Mouse (Mus musculus) cerebellum, adult 8-10 months (tissue): ENCODE data around the gene Epha4.
A peak's percentile ranks its signal among the peaks of the same experiment; 100 is the strongest.

ENCODE experiments used
- DNase-seq: peaks from one replicate; pipeline ENCODE4 v3.0.0; 2022

Gene Epha4

DNA sequence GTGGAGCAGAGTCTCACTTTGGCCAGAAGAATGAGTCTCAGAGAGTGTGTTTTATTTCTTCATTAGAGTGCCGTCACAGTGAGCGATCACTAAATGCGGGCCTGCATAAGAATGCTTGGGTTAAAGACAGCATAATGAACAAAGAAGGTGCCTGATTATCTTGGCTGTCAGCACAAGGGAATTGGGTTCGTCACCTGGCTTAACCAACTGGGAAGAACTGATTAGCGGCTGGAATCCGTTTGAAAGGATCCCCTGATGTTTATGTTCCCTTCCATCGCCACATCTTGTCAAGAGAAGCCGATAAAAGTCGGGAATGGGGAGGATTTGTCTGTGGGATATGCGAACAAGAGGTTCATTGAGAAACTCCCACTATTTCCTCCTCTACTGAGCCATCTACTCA, 74.4 kb downstream of the Epha4 start:
- DNase-seq, result no peak

DNA sequence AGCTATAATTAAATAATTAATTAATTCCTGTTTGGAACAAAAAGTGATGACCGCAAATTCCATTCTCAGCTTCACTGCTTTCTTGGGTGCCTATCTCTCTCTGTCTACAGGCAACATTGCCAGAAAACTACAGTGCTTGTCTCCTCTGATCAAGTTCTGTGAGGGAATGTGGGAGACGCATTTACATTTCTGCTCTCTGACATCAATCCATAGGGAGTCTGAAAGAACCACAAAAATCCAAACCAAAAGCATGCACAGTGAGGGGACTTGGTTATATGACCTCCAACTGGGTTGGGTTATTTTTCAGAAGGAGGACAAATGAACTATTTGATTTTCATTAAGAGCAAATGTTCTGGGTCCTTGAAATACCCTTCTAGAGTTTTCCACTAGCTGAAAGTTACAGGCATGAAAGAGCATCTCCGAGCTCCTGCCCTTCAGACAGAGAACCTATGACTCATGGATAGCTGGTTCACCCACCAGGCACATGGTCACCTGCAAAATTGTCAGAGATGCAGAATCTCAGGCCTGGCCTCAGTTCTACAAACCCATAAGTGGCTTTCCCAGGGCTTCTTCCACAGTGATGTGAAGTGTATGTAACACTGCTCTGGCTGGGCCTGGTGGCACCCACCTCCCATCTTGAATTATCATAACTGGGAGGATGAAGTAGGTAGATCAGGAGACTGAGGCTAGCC, 75.4 kb downstream of the Epha4 start:
- no peak for DNase-seq

DNA sequence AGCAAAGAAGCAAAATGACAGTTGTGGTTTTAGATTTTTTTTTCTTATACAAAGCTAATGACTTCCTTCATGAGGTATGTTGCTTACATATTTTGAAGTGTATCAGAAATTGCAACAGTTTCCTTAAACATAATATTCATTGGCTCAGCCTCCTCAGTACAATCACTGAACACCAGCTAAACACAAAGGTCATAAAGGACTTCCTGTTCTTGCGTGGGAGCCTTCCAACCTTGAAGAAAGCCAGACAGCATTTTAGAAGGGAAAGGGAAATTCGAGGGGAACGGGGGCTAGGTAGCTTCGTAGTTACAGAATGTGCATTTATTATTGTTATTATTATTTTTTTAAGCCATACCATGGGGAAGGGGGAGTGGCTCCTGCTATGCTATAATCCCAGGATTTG, 76.2 kb downstream of the Epha4 start:
- no peak for DNase-seq

DNA sequence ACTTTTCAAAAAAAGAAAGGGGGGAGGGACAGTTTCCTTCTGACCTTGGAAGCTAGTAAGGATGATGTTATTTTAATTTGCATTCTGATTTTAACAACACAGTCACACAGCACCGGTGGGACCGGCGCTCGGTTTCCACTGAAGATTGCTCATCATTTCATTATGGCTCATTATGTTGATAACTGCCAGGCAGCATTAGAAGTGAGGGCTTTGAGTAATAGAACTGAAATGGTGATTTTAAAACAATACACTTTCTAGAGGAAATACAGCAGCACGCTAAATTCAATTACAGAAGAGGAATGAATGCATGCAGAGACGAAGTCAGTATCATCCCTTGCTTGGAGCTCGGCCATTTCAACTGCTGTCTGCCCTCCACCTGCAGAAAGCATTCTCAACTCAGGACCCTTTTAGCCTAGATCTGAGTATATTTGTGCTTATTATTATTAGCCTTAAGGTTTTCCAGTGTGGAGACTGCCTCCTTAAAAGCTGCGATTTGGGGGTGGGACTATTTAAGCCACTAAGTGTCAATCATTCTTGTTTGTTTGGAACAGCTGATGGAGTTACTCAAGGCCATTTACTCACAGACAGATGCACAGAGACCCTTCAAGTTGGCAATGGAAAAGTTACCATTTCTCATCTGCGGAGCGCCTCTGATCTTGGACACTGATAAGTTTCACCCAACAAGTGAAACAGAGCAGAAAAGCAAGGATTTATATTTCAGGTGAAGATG, 76.8 kb downstream of the Epha4 start:
- no peak for DNase-seq

DNA sequence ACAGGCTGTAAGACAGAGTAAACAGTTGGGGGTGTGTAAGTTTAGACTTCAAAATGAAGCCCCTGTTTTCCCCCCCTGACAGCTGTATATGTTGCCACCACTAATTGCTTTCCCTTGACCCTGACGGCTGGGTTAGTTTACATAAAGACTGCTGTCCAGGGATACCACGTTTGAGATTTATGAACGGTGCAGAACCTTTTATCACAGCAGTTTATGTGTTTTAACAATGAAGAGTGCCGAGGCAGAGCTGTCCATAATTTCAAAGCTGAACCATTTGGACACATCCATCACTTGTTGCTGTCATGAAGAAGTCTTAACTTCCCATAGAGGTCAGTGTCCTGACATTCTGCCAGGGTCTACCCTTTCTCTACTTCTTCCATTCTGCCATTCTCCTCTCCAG, 79.8 kb downstream of the Epha4 start:
- DNase-seq, result no peak

DNA sequence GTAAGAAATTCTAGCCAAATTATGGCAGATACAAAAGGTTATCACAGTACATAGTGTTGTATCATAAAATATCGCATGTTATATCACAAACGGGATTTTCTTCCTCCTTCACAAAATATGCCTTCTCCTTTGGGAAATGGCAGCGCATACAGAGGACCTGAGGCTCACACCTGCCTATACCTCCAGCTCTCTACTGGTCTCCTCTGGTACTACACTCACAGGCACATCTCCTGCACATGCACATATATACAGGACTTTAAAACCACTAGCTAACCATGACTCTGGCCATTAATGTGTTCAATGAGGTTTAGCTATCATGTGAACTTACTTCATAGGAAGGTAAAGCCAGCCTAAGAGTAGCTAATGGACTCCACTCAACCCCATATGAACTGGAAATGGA, 81.7 kb downstream of the Epha4 start:
- DNase-seq, result no peak

DNA sequence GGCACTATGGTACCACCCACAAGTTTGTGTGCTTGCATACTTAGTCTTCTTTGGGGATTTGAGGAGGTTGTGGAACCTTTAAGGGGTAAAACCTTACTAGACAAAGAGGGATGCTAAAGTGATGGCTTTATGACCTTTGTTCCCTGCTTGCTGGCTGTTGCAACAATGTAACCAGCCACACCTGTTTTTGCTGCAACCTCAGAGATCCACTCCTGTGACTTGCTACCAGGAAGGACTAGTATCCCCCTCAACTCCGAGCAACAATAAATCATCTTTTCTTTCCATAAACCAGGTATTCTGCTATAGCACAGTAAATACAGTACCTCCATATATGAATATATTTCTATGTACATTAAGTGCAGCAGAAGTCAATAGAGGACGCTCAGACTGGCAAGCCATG, 82.4 kb downstream of the Epha4 start:
- DNase-seq, result no peak

DNA sequence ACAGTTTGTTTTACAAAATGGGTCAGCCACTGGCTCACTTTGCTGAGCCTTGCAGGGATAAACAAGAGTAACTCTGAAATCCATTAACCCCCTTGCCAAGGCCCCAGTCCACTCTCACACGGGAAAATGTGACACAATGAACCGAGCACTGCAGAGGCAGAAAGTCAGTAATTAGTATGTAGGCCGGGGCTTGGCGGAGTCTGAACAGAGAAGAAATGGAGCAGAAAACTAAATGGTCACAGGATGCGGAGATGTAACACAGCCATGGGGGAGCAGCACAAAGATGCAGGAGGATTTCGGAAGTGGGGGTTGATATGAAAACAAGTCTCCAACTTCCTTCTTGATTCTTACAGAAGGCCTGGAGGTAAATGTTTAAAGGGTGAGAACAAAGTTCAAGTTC, 85.7 kb downstream of the Epha4 start:
- DNase-seq, result peak; percentile 3

DNA sequence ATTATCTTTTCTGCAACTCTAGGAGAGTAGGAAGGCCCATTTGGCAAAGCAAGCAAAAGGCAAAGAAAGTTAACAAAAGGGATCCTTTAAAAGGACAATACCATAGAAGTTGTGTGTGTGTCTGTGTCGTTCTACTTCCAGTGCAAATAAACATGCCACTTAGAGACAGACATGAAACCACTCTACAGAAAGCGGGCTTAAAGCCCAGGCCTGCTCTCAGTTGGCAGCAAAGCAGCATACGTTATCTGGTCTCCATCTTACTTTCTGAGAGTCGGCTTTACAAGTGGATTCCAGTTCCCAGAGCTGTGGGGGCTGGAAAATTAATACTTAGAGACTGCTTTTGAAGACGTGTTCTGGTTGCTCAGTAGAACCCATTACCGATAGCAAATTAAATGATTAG, 87.9 kb downstream of the Epha4 start:
- no peak for DNase-seq

DNA sequence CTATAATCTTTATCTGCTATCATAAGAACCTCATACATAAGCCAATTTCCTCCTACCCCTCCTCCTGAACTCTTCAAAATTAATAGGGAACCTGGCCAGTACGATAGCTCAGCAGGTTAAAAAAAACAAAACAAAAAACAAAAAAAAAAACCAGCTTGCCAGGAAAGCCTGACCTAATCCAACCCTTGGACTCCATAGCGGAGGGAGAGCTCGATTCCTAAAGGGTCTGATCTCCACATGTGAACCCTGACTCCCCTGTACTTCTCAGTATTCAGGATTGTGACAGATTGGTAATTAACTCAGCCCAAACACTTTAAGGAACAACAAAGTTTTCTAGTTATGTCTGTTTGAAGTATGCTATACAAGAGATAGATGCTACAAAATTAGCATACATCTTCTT, 89.7 kb downstream of the Epha4 start:
- no peak for DNase-seq

DNA sequence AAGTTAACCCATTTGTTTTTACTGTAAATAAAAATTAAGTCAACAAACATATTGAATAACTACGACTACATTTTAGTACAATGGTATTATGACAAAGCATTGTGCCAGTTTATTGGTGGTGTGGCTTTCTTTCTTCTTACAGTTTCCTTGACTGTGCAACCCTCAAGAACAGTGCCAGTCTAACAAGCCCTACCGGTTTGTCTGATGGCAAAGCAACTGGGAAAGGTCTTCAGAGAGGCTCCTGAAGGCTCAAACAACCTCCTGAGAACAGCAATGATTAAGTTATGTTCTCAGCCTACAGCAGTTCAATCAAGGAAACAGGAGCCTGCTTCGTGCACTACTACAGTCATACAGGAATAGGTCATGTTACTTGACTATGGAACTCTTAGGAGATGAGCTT, 93.8 kb downstream of the Epha4 start:
- DNase-seq, result no peak

DNA sequence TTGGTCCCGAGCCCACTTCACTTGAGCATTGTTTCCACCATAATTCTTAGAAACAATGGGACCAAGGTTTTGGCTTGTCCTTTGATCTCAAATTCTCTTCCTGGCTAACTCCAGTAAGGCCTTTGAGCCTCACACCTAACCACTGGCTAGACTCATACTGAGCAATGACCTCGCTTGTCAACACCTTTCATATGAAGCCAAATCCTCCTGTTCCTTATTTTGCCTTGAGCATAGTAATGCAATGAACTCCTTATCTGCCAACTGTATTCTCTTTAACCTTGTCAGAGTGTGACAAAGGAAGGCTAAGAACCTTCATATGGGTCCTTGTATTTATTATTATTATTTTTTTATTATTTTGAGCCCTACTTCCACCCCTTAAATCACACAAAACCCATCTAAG, 94.5 kb downstream of the Epha4 start:
- DNase-seq, result no peak

DNA sequence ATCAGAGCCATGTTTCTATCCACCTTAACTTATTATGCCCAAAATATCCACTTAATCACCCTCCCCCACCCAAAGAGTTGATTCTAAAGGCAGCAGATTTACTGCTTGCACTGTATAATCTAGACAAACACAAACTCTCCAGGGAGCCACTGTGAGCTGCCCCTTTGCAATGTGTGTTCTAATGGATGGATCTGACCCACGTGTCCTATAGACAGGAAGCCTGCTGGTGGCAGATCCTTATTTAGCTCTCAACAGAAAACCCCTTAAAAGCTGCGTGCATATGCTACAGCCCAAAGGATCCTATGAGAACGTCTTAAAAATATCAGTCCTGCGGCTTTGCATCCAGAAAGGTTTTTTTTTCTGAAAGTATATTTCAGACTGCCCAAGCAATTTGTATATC, 98.0 kb downstream of the Epha4 start:
- no peak for DNase-seq

DNA sequence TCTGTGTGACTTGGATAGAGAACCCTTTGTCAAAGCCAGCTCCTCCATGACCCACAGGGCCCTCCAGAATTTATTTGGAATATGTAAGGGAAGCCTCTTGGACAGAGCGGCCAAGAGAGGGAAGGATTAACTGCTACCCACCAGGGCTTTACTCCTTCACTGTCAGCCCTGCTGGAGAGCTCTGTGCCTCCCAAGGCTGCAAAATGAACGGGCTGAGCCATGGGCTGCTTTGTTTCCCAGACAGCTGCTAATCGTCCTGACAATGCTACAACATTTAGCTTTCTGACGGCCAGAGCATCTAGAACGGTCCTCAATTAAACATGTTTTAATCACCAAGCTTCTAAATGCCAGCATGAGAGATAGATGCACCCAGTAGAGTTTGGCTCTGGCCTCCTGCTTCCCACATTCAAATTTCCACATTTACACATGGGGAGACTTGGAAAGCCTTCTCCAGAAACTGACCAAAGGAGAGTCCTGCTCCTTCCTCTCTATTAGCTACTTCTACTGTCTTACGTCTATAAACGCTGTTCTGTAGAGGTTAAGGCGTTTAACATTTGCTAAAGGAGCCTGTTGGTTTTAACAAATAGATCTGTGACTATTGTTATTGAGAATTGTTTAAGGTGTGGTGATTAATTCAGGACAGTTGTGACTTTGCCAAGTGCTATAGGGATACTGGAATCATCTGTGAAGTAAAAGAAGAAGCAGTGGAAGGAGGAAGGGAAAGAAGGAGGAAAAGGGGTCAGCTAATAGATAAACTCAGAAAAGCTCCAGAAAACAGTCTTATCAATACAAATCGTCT, 101.8 kb downstream of the Epha4 start:
- no peak for DNase-seq

DNA sequence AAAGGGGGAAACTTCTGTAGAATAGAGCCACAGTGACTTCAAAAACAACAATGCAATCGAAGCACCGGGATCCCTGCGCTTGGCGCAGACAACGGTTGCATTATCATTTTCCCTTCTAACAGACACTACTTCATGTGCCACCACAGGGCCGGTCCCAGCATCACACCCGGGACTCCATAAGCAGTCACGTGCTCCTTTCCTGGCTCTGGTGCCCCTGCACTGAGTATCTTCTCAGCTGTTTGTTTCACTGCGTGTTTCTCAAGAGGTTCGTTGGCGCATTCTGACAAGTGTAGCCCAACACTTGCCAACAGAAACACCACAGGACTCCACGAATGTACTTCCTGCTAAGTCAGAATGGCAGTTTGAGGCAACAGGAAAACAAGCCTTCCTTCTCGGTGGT, 102.6 kb downstream of the Epha4 start:
- no peak for DNase-seq

DNA sequence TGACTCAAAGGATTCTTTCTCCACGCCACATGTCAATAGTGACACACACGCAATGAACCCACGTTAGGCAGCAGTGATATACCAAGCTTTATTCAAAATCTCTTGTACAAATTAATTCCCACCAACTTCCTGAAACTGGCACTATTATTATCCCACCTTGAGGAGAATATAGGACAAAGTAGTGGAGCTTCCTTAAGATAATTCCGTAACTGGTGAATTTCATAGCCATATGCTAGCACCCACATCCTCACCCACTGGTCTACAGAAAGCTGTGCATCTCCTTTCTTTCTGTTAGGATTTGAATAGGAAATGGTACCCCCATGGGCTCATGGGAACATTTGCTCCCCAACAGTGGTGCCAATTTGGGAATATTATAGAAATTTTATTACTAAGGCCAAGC, 103.7 kb downstream of the Epha4 start:
- DNase-seq, result no peak

DNA sequence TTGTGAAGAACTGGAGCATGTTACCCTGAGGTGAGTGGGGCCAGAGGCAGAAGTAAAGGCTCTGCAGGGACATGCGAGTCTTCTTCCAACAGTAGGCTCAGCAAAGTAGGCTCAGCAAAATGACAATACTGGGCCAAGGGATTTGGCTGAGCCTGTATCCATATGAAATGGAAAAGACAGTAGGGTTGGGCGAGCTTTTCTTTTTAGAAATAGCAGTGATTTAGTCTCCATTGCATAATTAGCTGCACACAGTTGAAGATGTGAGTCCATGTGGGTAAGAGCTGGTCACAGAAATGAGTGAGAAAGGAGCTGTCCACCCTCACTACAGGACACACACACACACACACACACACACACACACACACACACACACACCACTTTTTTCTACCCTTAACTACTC, 104.2 kb downstream of the Epha4 start:
- no peak for DNase-seq

DNA sequence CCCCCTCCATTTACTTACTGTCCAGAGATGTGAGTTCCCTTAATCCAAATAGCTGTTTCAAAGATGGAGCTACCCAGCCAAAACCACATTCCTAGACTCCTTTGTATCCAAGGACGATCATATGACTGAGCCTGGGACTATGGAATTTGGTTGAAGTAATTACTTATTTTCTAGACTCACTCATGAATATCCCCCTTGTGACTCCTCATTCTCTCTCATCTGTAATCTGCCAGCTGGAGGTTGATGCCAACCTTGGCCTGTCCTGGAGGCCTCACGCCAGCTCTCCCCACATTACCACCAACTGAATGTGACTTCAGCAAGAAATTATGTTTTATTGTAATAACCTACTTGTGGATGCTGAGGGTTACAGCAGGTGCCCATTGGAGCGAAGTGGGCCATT, 104.7 kb downstream of the Epha4 start:
- DNase-seq, result no peak

DNA sequence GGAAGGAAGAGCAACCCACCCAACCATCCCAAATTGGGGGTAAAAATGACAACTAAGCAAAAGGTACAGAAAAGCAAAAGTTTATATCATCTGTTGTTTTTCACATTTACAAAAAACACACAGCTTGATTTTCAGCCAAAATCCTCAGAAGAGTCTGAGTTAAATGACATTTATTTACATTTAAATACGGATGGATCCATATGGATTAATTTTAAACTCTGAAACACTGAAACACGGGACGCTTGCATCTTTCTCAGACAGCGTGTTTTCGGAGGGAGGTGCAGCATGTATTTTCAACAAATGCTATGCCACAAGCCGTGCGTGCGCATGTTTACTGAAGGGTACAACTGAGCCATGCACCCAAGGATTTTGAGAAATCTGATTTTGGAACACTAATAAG, 105.4 kb downstream of the Epha4 start:
- DNase-seq, result no peak

DNA sequence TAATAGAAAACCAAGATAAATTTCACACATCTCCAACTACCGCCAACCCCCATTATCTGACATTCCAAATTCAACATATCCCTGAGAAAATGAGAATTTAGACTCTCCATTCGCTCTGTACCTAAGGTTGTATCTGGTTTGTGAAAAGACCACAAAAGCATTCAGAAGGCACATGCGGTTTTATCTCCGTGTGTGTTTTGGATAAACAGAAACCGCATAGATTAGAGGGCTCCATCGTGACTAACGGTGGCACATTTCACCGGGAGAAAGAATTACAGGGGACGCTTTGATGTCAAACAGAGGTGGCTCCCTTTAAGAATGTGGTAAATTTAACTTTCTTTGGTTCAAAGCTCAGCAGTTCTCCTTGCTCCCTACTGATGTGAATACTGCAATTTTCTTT, 107.5 kb downstream of the Epha4 start:
- no peak for DNase-seq

DNA sequence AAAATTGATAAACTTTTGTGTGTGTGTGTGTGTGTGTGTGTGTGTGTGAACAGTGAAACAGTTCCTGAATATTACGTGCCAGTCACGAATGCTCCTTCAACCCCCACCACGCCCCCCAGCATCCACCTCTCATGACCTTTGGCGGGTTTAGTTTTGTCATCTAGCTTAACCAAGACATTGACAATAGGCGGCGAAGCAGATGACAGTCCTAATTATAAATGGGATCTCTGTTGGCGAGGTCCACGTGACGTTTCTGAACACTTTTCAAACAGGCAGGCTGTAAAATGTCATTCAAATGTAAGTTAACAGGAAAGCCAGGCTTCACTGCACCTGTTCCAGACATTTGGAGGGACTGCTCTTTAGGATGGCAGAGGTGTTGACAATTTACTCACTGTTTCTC, 108.3 kb downstream of the Epha4 start:
- DNase-seq, result no peak

DNA sequence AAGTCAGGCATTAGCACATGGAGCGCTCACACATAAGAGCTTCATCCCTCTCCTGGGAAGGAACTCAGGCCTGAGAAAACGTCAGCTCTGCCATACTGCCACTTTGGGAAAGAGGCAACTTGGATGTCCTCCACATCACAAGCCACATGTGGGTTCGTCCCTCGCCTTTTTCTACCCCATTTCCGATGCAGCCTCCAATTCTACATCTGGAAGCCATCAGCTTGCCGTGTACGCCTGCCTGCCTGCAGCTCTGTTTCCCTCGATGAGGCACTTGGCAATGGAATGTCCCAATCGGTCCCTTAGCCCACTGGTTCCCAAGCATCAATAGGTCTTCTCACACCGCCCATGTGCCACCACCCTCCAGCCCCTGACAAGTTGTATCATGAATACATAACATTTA, 110.4 kb downstream of the Epha4 start:
- no peak for DNase-seq

DNA sequence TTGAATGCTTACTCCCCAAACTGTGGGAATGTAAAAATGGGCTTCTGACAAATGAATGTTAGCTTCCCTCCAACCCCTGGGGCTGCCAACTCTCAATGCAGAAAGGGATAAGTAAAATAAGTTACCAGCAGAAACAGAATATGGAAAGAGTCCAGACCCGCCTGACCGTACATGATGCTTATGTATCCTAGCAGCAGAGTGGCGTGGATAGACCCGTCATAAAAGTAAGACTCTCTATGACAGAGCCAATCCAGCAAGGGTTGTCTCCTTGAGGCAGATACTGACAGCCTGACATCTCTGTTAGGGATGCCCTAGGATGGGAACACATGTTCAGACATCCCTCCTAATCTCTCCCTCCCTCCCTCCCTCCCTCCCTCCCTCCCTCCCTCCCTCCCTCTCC, 111.9 kb downstream of the Epha4 start:
- no peak for DNase-seq

DNA sequence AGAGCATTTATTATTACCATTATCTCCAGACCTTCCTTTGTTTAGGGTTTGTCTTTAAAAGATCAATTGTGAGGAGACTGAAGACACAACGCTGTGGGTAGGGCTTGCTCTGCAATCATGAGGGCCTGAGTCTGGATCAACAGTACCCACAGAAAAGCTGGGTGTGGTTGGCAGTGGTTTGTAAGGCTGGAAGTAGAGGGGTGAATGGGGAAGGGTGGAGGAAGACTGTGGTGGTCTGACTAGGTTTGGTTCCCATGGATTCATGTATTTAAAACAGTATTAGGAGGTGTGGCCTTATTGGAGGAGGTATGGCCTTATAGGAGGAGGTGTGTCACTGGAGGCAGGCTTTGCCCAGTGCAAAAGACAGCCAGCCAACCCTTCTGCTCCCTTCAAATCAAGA, 113.4 kb downstream of the Epha4 start:
- no peak for DNase-seq
